ENCODE assay signal across 14 mouse cellular contexts in genomic region chr14:32532381-32533147, GRCm38 (mm10). TPM values are rescaled to one million over a fixed set of nuclear protein-coding genes. Genes with fewer than 3 reads are reported as not detected.
DNase-seq lines count a peak whose midpoint lies in the region; ATAC-seq and TF ChIP-seq lines count a peak whose summit lies in the region.
"Had no signal": no experiment of that assay in that cellular context is flagged by ENCODE, and none has a peak within 500 bp of the region (broad histone marks: within the 10 kb centered on the region; RNA-seq: fewer than 3 reads in every experiment).

No protein-coding gene starts in this region.

- 0 out of 2 replicates have a peak, but pooled peaks have one; percentile 29 for ATAC-seq in limb, embryonic 13.5 days (ENCODE audit: low FRiP score, low read depth)
- ATAC-seq in forebrain, embryonic 11.5 days (replicated peaks; ENCODE audit: low FRiP score): peak; percentile 46
- ATAC-seq: intestine, postnatal 0 days had no signal

- no peak overlapping the region for H3K9ac ChIP-seq in limb, embryonic 13.5 days
- no peak overlapping the region; the same call in 1 of the 2 replicates for H3K9ac ChIP-seq in forebrain, embryonic 11.5 days (ENCODE audit: low read length)
- H3K9ac ChIP-seq: heart, embryonic 12.5 days; liver, embryonic 14.5 days had no signal

- peak; percentile 23 for DNase-seq in embryo, embryonic 10.5 days (ENCODE audit: low spot score)
- DNase-seq in embryo, embryonic 11 days: no peak
- DNase-seq in limb, embryonic 10.5 days (ENCODE audit: low spot score): no peak
- no peak for DNase-seq in forebrain, embryonic 11.5 days (ENCODE audit: low spot score)
- DNase-seq in thymus, adult 2 months: no peak
- no peak for DNase-seq in heart, postnatal 4 days
- DNase-seq: adrenal gland, postnatal 25 days; cerebellum, adult 9-11 months; spleen, adult 18-20 months had no signal

- H3K9me3 ChIP-seq in limb, embryonic 13.5 days: no peaks in the 10 kb centered on the region
- H3K9me3 ChIP-seq in limb, embryonic 10.5 days (replicated peaks): no peaks in the 10 kb centered on the region
- H3K9me3 ChIP-seq in forebrain, embryonic 11.5 days (ENCODE audit: control insufficient read depth, low read length): no peaks in the 10 kb centered on the region
- H3K9me3 ChIP-seq: heart, embryonic 12.5 days had no signal

- H3K4me2 ChIP-seq in limb, embryonic 13.5 days (replicated peaks): no peak overlapping the region
- no peak overlapping the region for H3K4me2 ChIP-seq in forebrain, embryonic 11.5 days (ENCODE audit: low read depth, low read length, severe bottlenecking)
- peak overlapping the region; percentile 48 for H3K4me2 ChIP-seq in myocyte (ENCODE audit: low read depth)
- H3K4me2 ChIP-seq: heart, embryonic 12.5 days had no signal

- H3K36me3 ChIP-seq in limb, embryonic 13.5 days: peaks cover 25% of the 10 kb centered on the region
- peaks cover 50% of the 10 kb centered on the region for H3K36me3 ChIP-seq in limb, embryonic 10.5 days
- no peaks in the 10 kb centered on the region; the same call in 1 of the 2 replicates for H3K36me3 ChIP-seq in forebrain, embryonic 11.5 days (ENCODE audit: control insufficient read depth, insufficient read depth, low read length)
- H3K36me3 ChIP-seq in myocyte (ENCODE audit: control insufficient read depth, insufficient read depth): peaks cover 9% of the 10 kb centered on the region
- H3K36me3 ChIP-seq in thymus, adult 2 months (ENCODE audit: control insufficient read depth, insufficient read depth, low read length): peaks cover 4% of the 10 kb centered on the region; the same call in 1 of the 2 replicates

- H3K27me3 ChIP-seq in limb, embryonic 13.5 days: no peaks in the 10 kb centered on the region
- H3K27me3 ChIP-seq in limb, embryonic 10.5 days (ENCODE audit: low read depth, poor library complexity, severe bottlenecking): no peaks in the 10 kb centered on the region
- H3K27me3 ChIP-seq in forebrain, embryonic 11.5 days (ENCODE audit: control insufficient read depth, insufficient read depth, low read length): no peaks in the 10 kb centered on the region
- H3K27me3 ChIP-seq in myocyte (ENCODE audit: control insufficient read depth, insufficient read depth, insufficient read length): no peaks in the 10 kb centered on the region
- no peaks in the 10 kb centered on the region for H3K27me3 ChIP-seq in thymus, adult 2 months (ENCODE audit: control insufficient read depth, insufficient read depth, low read length)
- H3K27me3 ChIP-seq: heart, embryonic 12.5 days had no signal

- H3ac ChIP-seq in myocyte (ENCODE audit: control insufficient read depth, insufficient read length): no peak overlapping the region

- H3K79me2 ChIP-seq in myocyte (ENCODE audit: control insufficient read depth, insufficient read depth): peaks cover 29% of the 10 kb centered on the region

- peak overlapping the region; percentile 39; the same call in 1 of the 2 replicates for H3K27ac ChIP-seq in limb, embryonic 13.5 days
- H3K27ac ChIP-seq in limb, embryonic 10.5 days: no peak overlapping the region
- peak overlapping the region; percentile 55 for H3K27ac ChIP-seq in forebrain, embryonic 11.5 days (ENCODE audit: low read depth, low read length)
- H3K27ac ChIP-seq in thymus, adult 2 months (ENCODE audit: control insufficient read depth, insufficient read depth, low read length): no peak overlapping the region
- H3K27ac ChIP-seq: liver, embryonic 14.5 days had no signal

- WGBS in limb, embryonic 13.5 days: 47% methylated on average over 7 of the region's 7 CpGs
- 62% methylated on average over 7 of the region's 7 CpGs for WGBS in limb, embryonic 10.5 days
- WGBS in forebrain, embryonic 11.5 days: 60% methylated on average over 7 of the region's 7 CpGs
- WGBS in thymus, adult 2 months: 92% methylated on average over 7 of the region's 7 CpGs

- H3K4me1 ChIP-seq in limb, embryonic 13.5 days: peaks cover 32% of the 10 kb centered on the region
- H3K4me1 ChIP-seq in limb, embryonic 10.5 days: peaks cover 9% of the 10 kb centered on the region; the same call in 1 of the 2 replicates
- 0 out of 2 replicates have a peak, but pooled peaks cover 2% of the 10 kb centered on the region for H3K4me1 ChIP-seq in forebrain, embryonic 11.5 days (replicated peaks; ENCODE audit: control insufficient read depth, insufficient read depth, low read length)
- no peaks in the 10 kb centered on the region for H3K4me1 ChIP-seq in thymus, adult 2 months (replicated peaks; ENCODE audit: control insufficient read depth, insufficient read depth, low read length)

- no peak overlapping the region for H3K4me3 ChIP-seq in limb, embryonic 13.5 days
- no peak overlapping the region for H3K4me3 ChIP-seq in limb, embryonic 10.5 days
- no peak overlapping the region for H3K4me3 ChIP-seq in forebrain, embryonic 11.5 days (ENCODE audit: low read depth, low read length)
- no peak overlapping the region for H3K4me3 ChIP-seq in myocyte
- no peak overlapping the region for H3K4me3 ChIP-seq in thymus, adult 2 months (ENCODE audit: control insufficient read depth, insufficient read depth, low read length)
- H3K4me3 ChIP-seq: heart, embryonic 12.5 days had no signal

- TF ChIP-seq POLR2A in myocyte (IDR thresholded peaks at IDR 0.05; ENCODE audit: insufficient read length, low read depth): no peak
- no peak for TF ChIP-seq POLR2A in thymus, adult 2 months (IDR thresholded peaks at IDR 0.05; ENCODE audit: control insufficient read depth, extremely low read depth, insufficient read depth, low read length, poor library complexity)

- TF ChIP-seq CTCF in thymus, adult 2 months (IDR thresholded peaks at IDR 0.05; ENCODE audit: borderline replicate concordance, control insufficient read depth, extremely low read depth, insufficient read depth, low read length, poor library complexity): no peak

TF ChIP-seq in myocyte, 11 proteins besides CTCF, POLR2A, EP300 and RAD21:
- TF ChIP-seq MYOG (IDR thresholded peaks at IDR 0.05; ENCODE audit: control insufficient read depth in 1 of 3, insufficient read depth in 1 of 3, insufficient read length in 2 of 3, low read depth in 2 of 3): peak; percentile 53 to 83 (median 72)
- TF ChIP-seq POLR2AphosphoS2 (IDR thresholded peaks at IDR 0.05; ENCODE audit: insufficient read length, low read depth): no peak
- TF ChIP-seq MYOD1 (IDR thresholded peaks at IDR 0.05; ENCODE audit: control insufficient read depth in 1 of 3, insufficient read length in 2 of 3, low read depth in 2 of 3): peak; percentile 25 to 90 (median 82)
- TF ChIP-seq CEBPB (IDR thresholded peaks at IDR 0.05; ENCODE audit: insufficient read depth, poor library complexity, severe bottlenecking): 0 out of 2 replicates have a peak, but pooled peaks have one; percentile 33
- no peak for TF ChIP-seq REST (IDR thresholded peaks at IDR 0.05; ENCODE audit: insufficient read depth, insufficient read length)
- peak; percentile 26 for TF ChIP-seq TCF12 (IDR thresholded peaks at IDR 0.05; ENCODE audit: insufficient read depth, poor library complexity, severe bottlenecking)
- no peak for TF ChIP-seq SRF (IDR thresholded peaks at IDR 0.05; ENCODE audit: control insufficient read depth, insufficient read length, low read depth)
- no peak for TF ChIP-seq USF1 (IDR thresholded peaks at IDR 0.05; ENCODE audit: low read depth)
- no peak for TF ChIP-seq MAX (IDR thresholded peaks at IDR 0.05; ENCODE audit: low read depth)
- TF ChIP-seq TCF3 (IDR thresholded peaks at IDR 0.05; ENCODE audit: insufficient read length, low read depth): no peak
- TF ChIP-seq E2F4 (IDR thresholded peaks at IDR 0.05; ENCODE audit: insufficient read depth): no peak

RNA-seq across cellular contexts. Expression of gene Ercc6, which starts 19.2 kb away (rescaled TPM):
- polyA plus RNA-seq in limb, embryonic 13.5 days (2015; fragmentation: Nextera tagmentation; extraction: Ambion mirVana): 24.0 and 24.9 TPM in 2 replicates
- polyA plus RNA-seq in limb, embryonic 10.5 days (2016; fragmentation: Nextera tagmentation; extraction: Ambion mirVana): 22.5 and 31.4 TPM in 2 replicates
- polyA plus RNA-seq in forebrain, embryonic 11.5 days (2014; fragmentation: Nextera tagmentation; extraction: Ambion mirVana): 20.1 and 29.4 TPM in 2 replicates
- polyA plus RNA-seq in myocyte (2012; fragmentation: generic; extraction: Trizol): 2.1 TPM
- 9.4 and 12.1 TPM in 2 replicates for polyA plus RNA-seq in thymus, adult 2 months (2012; rRNA removed)
- 10 to 100 TPM; 10.7 to 10.8 TPM for total RNA-seq in heart, postnatal 4 days (2021)

Comparison
In these comparisons a context has a peak if more than half of its experiments do, and no peak if none do; other contexts are left out.
1. H3K27ac ChIP-seq: peak in limb, embryonic 13.5 days (single experiment) and forebrain, embryonic 11.5 days (single experiment); none in limb, embryonic 10.5 days (single experiment) and thymus, adult 2 months (single experiment).